Mouse (Mus musculus) gastrocnemius, postnatal 14 days (tissue): ENCODE results near the gene Hgd. TPM values are rescaled to one million over a fixed set of nuclear protein-coding genes. Genes with fewer than 3 reads are reported as not detected.

ENCODE experiments used
- DNase-seq: peaks from one replicate; pipeline ENCODE4 v3.0.0; 2021; ENCODE audit warnings: mixed read lengths
- intact Hi-C: fragments of 180-260 bp; cut with DNase I; formaldehyde crosslinking; loops from one replicate; pipeline ENCODE4 v1.15.1; 2025; ENCODE audit warnings: low total_unique reads
- total RNA-seq, 2 experiments: library from RNA; stranded (reverse); gene quantifications; 2 replicates each; pipeline ENCODE4 v1.2.3; 2021

The Hgd gene
- total RNA-seq, 2 experiments from 2014 or later: not detected

DNA sequence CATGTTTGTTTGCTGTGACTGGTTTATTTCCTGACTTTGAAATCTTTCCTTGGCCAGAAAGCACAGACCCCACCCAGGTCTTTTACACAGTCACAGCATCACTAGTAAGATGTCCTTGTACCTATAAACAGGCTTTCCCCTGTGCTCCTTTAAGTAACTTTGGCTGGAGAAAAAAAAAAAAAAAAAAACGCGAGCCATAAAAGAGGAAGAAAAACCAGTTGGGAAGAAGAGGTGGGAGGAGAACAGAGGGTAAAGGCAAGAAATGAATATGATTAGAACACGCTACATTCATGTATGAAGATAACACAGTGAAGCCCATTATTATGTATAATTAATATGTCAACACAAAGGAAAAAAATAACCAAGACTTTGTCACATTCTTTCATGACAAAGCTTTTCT, 4.6 kb upstream of the Hgd start:
- DNase-seq: no peak

DNA sequence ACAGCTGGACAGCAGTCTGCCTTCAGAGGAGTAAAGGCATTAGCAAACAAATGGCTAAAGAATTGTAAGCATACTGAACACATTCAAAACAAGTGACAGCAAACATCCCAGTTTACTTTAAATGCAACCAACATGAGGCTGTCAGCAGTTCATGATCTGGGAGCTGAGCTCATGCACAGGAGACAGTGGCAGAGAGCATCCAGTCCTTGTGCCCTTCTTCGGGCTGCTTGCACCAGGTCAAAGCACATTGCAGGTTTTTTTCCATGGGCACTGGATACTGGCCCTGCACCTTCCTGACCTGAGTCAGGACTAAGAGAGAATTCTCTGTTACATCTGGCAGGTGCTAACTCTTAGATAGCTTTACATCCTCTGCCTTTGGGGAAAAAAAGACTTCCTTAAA, 362 bp upstream of the Hgd start:
- intact Hi-C loops: no loop called here
- no peak for DNase-seq

More for the DNA sequence above, 4.6 kb upstream of the Hgd start:
- intact Hi-C loops: no loop called here

DNA sequence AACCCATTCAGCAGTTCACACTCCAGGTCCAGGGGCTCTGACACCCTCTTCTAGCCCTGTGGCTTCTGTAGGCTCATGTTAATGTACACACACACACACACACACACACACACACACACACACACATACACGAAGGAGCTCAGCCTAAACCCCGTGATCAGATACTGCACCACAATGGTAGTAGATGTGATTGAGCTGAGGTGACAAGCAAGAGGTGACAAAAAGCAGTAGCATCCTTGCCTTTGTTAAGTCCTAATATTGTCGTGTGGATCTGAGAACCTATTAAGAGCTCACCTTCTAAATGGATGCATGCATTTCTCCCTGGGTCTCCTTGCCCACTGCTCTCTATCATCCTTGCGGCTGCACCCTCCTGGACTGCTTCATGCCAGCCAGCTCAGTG, 698 bp downstream of the Hgd start:
- intact Hi-C loops: no loop called here
- DNase-seq: no peak

DNA sequence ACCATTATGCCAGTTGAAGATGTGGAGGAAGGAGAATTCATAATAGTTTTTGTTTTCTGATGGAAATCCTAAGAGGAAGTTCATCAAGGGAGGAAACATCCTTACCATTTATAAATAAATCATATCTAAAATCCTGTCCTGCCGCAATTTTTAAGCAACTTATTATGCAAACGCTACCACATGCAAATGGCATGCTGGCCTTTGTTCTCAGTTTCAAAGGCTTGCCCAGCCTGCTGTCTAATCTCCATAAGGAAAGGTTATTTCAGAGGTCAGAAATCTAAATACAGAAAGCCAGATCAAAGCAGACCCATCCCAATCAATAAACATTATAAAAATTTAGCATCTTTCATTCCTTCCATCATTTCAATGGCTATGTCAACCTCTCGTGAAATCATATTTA, 1.9 kb downstream of the Hgd start:
- intact Hi-C loops: no loop called here
- DNase-seq: no peak

DNA sequence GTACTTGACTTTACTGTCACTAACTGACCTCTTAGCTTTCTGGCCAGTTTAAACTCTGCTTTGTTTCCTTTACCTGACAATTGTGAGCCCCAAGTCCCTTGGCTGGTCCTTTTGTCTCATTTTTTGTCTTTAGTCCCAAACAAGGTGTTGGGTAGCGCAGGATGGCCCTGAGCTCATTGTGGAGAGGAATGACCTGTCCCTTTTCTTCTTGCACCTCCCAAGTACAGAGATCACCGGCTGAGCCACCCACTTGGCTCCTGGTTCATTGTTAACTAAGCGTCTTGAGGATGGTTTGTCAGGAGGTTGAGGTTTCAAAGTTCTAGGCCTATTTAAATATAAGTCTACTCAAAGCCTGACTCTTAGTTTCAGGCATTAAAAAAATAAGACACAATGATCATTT, 3.4 kb downstream of the Hgd start:
- no peak for DNase-seq
- intact Hi-C loops: no loop called here

DNA sequence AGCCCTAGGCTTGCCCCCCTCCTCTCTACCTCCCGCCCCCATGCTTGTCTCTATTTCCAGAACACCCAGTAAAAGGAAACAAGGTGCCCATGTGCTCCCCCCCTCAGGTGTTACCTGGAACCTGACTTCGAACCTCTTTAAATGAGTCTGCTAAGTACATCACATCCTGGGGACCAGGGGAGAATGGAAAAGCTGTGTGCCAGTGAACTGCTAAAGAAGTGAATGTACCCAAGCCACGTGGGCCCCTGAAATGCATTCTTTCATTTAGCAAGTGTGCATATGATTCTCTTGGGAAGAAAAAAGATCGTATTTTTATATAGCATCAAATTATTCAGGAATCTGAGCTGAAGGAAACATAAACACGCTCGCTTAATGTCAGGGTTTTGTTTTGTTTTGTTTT, 3.8 kb downstream of the Hgd start:
- intact Hi-C loops: no loop called here
- DNase-seq: no peak

DNA sequence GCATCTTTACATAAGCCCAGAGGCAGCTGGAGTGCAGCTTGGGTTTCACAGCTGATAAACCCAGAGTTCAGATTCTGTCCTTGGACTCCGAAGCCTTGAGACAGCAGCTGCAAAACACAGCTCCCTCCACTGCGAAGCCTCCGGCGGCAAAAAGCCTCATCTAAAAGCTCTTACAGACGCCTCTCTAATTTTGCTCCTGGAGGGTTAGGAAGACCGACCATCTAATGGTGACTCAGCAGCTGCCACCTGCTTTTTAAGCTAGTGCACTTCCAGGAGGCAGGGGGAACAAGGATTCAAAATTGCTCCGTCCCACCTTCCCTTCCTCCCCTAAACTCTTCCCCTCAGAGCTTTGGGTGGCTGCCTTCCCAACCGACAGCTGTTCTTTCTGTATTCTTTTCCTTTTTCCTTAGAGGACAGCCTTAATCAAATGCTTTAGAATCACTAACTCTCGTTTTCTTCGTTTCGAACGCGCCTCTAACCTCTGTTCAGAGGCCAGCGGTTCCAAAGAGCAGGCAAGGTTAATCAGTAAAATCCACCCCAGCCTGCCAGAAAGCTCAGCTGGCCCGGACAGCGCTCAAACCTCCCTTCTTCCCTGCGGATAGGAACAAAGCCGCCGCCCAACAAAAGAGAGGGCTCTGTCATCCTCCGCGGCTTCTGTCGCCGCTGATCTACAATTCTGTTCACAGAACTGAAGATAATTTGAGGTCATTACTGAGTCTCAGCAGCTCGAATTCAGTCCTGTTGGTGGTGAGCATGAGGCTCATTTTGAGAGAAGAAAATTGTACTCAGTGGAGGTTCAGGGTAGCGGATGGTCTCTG, 4.5 kb downstream of the Hgd start:
- intact Hi-C loops: no loop called here
- DNase-seq: peak; percentile 66

DNA sequence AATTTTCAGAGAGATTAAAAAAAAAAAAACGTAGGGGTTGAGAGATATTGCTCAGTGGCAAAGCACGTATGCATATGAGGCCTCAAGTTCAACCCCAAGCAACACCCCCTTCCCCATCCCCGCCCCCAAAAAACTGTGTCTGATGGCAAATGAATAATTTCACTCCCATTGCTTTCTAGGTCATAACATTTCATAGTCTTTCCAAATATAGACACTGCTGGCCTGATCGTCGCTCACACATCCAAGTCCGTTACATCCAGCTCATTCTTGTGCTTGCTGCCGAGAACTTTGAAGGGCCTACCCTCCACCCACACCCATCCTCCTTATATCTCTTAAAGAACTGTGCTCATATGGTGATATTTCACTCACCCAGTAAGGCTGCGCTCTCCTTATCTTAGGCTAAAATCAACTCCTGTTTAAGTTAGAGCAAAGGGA, 5.2 kb downstream of the Hgd start:
- intact Hi-C loops: no loop called here
- DNase-seq: no peak

DNA sequence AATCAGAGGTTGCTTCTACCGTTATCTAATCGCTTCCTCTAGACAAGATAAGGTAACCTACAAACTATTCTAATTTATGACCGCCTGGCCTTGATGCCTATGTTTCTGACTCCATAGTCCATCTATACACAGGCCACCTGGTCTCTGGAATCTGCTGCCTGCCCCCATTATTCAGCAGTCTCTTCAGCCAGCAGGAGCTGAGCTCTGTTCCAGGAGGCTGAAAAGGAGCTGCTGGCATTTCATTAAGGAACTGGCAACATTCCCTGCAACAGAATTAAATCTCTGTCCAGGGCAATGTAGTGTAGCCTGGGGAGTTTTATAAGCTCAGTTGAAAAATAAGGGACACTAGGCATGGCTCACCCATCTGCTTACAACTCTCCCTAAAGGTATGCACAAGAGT, 11.0 kb downstream of the Hgd start:
- no peak for DNase-seq
- intact Hi-C loops: no loop called here

DNA sequence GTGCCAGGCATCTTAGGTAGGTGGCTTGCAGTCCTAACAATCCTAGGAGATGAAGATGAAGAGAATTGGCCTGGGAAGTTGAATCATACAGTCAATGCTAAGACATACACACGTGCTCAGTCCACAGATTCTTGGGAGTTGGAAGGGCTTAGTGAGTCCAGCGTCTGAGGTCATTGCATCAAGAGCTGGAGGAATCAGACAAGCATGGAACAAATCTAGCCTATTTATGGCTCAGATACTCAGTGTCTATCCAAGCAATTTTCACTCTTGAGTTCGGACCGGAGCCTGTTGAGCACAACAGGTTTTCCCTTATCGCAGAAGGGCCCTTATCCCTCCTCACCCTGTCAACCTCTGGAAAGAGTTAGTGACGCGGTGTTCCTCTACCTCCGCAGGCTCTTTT, 11.6 kb downstream of the Hgd start:
- intact Hi-C loops: no loop called here

DNA sequence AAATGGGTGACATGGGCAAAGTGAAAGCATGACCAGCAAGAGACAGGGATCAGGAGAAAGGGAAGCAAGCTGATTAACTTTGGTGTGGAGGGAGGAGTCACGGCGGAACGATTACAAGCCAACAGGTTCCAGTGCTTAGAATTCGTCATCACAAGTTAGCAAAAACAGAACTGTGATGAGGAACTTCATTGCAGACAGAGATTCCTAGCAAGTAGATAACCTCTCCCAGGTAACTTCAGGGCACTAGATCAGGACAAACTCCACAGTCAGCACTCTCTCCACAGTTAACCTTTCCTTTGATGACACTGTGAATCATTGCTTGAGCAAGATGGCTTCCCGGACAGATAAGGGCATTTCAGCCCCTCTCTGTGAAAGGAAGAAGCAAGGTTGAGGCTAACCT, 17.5 kb downstream of the Hgd start:
- DNase-seq: no peak
- intact Hi-C loops: no loop called here

More for the DNA sequence above, 11.6 kb downstream of the Hgd start:
- no peak for DNase-seq

DNA sequence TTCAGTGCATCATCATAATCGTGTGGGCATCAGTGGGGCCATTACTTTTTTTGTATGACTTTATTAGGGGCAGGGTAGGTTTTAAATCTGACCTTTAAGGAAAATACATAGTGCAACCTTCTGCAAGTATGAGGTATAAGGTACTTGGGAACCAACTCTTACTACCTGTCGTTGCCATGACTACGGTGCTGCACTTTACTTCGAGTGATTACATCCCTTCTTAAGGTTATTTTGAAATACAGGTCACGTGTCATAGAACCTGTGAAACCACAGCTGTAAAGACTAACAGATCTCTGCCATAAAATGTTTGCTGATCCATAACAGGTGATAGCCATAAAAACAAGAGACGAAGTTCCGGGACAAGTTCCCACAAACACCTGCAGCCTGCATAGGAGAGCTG, 18.5 kb downstream of the Hgd start:
- no peak for DNase-seq
- intact Hi-C loops: no loop called here

DNA sequence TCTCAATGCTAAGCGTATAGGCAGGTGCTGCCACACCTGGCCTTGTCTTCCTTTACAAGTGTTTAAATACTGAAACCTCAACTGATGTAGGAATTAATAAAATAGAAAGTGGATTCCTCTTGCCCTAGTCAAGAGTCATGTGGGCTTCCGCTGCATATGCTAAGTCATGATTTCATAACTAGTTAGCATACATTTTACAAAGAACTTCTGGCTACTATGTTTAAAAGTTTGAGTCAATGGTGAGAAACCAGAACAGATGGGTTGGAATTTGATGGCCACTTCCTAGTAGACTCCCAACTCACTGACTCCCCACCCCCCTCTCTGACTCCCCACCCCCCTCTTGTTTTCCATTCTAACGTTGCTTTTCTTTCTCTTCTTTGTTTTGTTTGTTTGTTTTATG, 19.4 kb downstream of the Hgd start:
- no peak for DNase-seq
- intact Hi-C loops: no loop called here

DNA sequence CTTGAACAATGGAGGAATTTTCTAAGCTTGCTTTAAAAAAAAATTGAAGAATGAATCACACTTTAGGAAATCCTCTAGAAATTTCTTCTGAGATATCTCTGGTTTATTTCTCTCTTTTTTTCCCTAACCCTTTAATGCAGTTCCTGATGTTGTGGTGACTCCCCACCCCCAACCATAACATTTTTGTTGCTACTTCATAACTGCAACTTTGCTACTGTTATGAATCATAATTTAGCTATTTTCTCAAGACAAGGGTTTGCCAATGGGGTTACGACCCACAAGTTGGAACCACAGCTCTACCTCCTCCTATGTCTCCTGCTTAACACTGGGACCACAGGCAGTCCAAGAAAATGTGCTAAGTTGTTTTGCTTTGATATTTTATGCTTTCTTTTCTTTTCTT, 23.5 kb downstream of the Hgd start:
- intact Hi-C loops: no loop called here
- no peak for DNase-seq

DNA sequence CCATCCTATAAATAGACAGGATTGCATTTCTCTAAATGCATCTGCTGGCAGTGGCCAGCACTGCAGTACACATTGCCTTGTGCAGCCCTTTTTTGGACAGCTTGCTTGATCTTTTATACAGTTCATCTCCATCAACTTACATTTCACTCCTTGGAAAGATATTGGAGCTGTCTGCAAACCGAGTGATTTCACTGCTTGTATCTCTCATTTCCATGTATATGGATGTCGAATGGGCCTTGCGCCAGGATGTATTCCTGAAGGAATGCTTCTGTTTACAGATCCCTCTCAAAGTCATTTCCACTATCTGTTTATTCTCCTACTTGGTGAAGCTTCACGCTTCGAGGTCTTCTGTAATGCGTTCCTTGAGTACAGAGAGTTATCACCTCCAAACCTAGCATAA, 24.3 kb downstream of the Hgd start:
- DNase-seq: no peak
- intact Hi-C loops: no loop called here

DNA sequence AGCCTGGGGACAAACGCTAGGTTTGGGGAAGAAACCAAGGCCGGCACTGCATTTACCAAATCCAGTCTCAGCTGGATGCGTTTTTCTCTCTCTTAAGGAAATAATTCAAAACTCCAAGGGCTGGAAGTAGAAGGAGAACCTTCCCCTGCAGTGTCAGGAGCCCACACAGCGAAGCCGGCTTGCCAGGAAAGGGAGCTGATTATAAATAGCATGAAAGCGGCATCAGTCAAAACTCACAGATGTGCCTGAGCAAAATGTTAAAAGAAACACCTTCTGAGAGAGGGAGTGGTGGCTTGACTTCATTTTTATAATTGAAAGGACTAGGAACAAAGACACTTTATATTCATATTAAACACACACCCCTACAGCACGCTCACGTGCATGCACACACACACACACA, 30.4 kb downstream of the Hgd start:
- intact Hi-C loops: no loop called here
- no peak for DNase-seq

DNA sequence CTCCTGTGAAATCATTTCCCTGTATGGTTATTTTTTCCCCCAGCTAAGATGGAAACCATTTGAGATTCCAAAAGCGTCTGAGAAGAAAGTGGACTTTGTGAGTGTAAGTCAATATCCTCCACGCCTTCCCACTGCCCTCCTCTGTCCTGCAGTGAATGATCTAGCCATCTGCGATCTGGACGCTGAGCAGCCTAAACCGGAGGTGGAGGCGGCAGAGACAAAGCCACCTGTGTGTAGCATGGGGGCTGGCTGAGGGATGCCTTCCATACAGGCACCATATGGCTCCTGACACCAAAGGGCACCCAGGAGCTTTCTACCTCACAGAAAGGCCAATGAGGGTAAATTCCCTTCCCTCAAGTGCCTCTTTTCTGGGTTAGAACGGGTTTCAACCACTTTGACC, 31.1 kb downstream of the Hgd start:
- no peak for DNase-seq
- intact Hi-C loops: no loop called here

DNA sequence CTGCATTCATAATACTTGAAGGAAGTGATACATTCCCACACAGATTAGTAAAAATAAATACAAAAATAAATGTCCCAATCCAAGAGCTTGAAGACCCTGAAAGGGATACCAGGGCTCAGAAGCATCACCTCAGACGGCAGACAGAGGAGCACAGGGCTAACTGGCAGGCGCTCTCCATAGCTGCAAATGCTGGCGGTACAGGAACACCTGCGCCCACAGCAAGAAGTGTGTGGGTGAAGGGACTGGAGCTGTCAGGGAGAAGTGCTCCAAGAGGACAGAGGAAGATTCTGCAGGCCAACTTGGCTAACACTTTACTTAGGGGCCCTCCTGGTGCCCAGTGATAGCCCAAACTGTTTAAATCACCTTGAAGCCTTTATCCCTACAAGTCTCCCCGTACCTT, 32.1 kb downstream of the Hgd start:
- intact Hi-C loops: no loop called here

DNA sequence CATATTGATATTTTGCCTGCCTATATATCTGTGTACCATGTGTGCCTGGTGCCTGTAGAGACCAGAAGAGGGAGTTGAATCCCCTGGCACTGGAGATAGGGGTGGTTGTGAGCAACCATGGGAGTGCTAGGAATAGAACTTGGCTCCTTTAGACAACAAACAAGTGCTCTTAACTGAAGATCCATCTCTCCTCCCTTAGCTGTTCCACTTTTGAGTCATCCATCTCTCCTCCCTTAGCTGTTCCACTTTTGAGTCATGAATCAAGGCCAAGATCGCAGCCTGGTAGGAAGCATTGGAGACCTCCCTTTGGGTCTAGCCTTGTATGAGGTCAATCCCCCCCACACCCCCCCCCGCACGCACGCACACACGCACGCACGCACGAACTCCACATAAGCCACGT, 34.6 kb downstream of the Hgd start:
- intact Hi-C loops: no loop called here
- DNase-seq: no peak

More for the DNA sequence above, 32.1 kb downstream of the Hgd start:
- no peak for DNase-seq

DNA sequence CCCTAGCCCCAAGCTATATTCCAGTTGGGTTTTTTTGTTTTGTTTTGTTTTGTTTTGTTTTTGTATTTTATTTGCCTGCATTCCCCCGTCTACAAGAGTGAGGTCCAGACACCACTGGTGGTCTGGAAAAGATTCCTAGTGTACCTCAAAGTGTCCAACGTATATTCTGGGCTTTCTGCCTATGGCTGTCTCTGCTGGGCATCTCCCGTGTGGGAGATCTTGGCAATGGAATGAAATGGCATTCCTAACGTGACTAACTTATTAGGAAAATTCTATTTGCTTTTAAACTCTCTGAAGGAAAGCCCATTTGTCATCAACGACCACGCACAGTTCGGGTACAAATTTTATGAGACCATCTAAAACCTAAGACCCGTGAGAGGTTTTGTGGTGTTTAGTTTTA, 35.5 kb downstream of the Hgd start:
- intact Hi-C loops: no loop called here
- no peak for DNase-seq

DNA sequence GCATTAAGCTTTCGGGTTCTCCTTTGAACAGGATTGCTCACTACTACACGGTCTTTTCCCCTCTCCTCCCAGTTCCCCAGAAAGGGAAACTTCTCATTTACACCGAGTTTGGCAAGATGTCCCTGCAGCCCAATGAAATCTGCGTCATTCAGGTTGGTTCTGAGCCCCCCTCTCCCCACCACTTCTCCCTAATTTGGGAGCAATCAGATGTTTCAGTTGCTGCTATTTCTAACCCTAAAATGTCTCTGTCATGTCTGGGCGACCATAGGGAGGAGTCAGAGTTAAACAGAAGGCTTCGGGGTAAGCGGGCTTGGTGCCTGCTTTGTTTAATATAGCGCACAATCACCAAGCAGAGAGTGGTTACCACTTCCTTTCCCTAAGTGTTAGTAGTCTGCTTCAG, 36.2 kb downstream of the Hgd start:
- intact Hi-C loops: no loop called here
- no peak for DNase-seq

DNA sequence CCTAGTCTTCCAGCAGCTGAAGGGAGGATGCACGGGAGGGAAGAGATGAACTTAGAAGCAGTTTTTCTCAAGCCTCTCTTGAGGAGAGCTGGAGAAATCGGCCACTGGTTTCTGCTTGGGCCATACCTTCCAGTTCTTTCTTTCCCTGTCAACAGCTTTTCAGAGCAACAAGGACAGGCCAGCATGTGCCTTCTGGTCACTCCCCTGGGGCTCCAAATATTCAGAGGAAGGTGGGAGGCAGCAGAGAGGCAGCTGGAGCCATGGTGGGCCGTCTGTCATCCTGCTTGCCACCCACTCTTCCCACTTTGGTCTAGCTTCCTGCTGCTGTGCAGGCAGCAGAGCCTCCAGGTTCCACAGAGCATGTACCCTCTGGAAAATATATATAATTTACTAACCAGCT, 37.7 kb downstream of the Hgd start:
- DNase-seq: peak; percentile 6

More for the DNA sequence above, 37.7 kb downstream of the Hgd start:
- intact Hi-C loops: no loop called here
